ENCODE assay signal across 25 mouse cellular contexts in genomic region chr13:92665008-92665407, GRCm38 (mm10). TPM values are rescaled to one million over a fixed set of nuclear protein-coding genes. Genes with fewer than 3 reads are reported as not detected.
A peak's percentile ranks its signal among the peaks of the same experiment; 100 is the strongest.
DNase-seq lines count a peak whose midpoint lies in the region; ATAC-seq and TF ChIP-seq lines count a peak whose summit lies in the region.
"Had no signal": no experiment of that assay in that cellular context is flagged by ENCODE, and none has a peak within 500 bp of the region (broad histone marks: within the 10 kb centered on the region; RNA-seq: fewer than 3 reads in every experiment).

No protein-coding gene starts in this region.

- WGBS in midbrain, embryonic 11.5 days, result 82% methylated on average over 4 of the region's 4 CpGs
- WGBS in midbrain, embryonic 10.5 days, result 87% methylated on average over 4 of the region's 4 CpGs
- WGBS in hindbrain, embryonic 13.5 days, result 83% methylated on average over 4 of the region's 4 CpGs

- no peak overlapping the region for H3K9ac ChIP-seq in midbrain, embryonic 11.5 days (ENCODE audit: low read length)
- H3K9ac ChIP-seq in hindbrain, embryonic 13.5 days, result no peak overlapping the region
- H3K9ac ChIP-seq: embryonic facial prominence, embryonic 13.5 days; heart, embryonic 15.5 days had no signal

- no peak overlapping the region for H3K4me3 ChIP-seq in layer of hippocampus, adult 2 months
- no peak overlapping the region for H3K4me3 ChIP-seq in midbrain, embryonic 11.5 days (ENCODE audit: low read depth, low read length)
- H3K4me3 ChIP-seq in midbrain, embryonic 10.5 days, result no peak overlapping the region
- no peak overlapping the region for H3K4me3 ChIP-seq in hindbrain, embryonic 13.5 days
- H3K4me3 ChIP-seq: embryonic facial prominence, embryonic 13.5 days; forebrain, embryonic 10.5 days; gastrocnemius, adult 2 months; heart, embryonic 15.5 days had no signal

- H3K9me3 ChIP-seq in midbrain, embryonic 11.5 days (ENCODE audit: control insufficient read depth, low read length), result no peaks in the 10 kb centered on the region
- no peaks in the 10 kb centered on the region for H3K9me3 ChIP-seq in midbrain, embryonic 10.5 days (replicated peaks)
- H3K9me3 ChIP-seq in hindbrain, embryonic 13.5 days, result no peaks in the 10 kb centered on the region
- H3K9me3 ChIP-seq: embryonic facial prominence, embryonic 13.5 days; forebrain, embryonic 10.5 days; heart, embryonic 15.5 days had no signal

- no peak for ATAC-seq in midbrain, embryonic 11.5 days (ENCODE audit: low FRiP score)
- no peak for ATAC-seq in hindbrain, embryonic 13.5 days (ENCODE audit: low FRiP score)
- ATAC-seq: CD4-positive, CD25-positive, alpha-beta regulatory T cell, adult 4 months; forebrain, embryonic 14.5 days; hindbrain, embryonic 16.5 days; inflammation-experienced regulatory T-cells, adult 6 months; Patski had no signal

- H3K4me1 ChIP-seq in midbrain, embryonic 11.5 days (ENCODE audit: control insufficient read depth, insufficient read depth, low read length), result no peaks in the 10 kb centered on the region
- peaks cover 4% of the 10 kb centered on the region for H3K4me1 ChIP-seq in midbrain, embryonic 10.5 days
- H3K4me1 ChIP-seq in hindbrain, embryonic 13.5 days (replicated peaks), result peaks cover 9% of the 10 kb centered on the region; the same call in 1 of the 2 replicates

- H3K27ac ChIP-seq in layer of hippocampus, adult 2 months, result peak overlapping the region; percentile 48; the same call in 1 of the 2 replicates
- no peak overlapping the region for H3K27ac ChIP-seq in midbrain, embryonic 11.5 days (ENCODE audit: low read depth, low read length)
- H3K27ac ChIP-seq in midbrain, embryonic 10.5 days (replicated peaks), result no peak overlapping the region
- H3K27ac ChIP-seq in hindbrain, embryonic 13.5 days, result no peak overlapping the region
- H3K27ac ChIP-seq: embryonic facial prominence, embryonic 13.5 days; forebrain, embryonic 10.5 days; gastrocnemius, adult 2 months; heart, embryonic 15.5 days had no signal

- no peaks in the 10 kb centered on the region for H3K27me3 ChIP-seq in midbrain, embryonic 11.5 days (ENCODE audit: control insufficient read depth, insufficient read depth, low read length)
- H3K27me3 ChIP-seq in midbrain, embryonic 10.5 days (ENCODE audit: low read depth, poor library complexity, severe bottlenecking), result no peaks in the 10 kb centered on the region
- H3K27me3 ChIP-seq in hindbrain, embryonic 13.5 days, result no peaks in the 10 kb centered on the region
- H3K27me3 ChIP-seq: embryonic facial prominence, embryonic 13.5 days; heart, embryonic 15.5 days; Patski had no signal

- no peak for TF ChIP-seq CTCF in layer of hippocampus, adult 2 months (conservative IDR thresholded peaks at IDR 0.05)

- no peak overlapping the region for H3K4me2 ChIP-seq in midbrain, embryonic 11.5 days
- H3K4me2 ChIP-seq in hindbrain, embryonic 13.5 days, result no peak overlapping the region
- H3K4me2 ChIP-seq: embryonic facial prominence, embryonic 13.5 days; heart, embryonic 11.5 days; heart, embryonic 15.5 days had no signal

- DNase-seq in layer of hippocampus, adult 2 months (ENCODE audit: low spot score in 2 of 2), result no peak
- no peak for DNase-seq in layer of hippocampus, adult 8-10 months (ENCODE audit: low spot score in 2 of 2)
- peak; percentile 28 for DNase-seq in midbrain, embryonic 11.5 days (ENCODE audit: low spot score, missing footprints)
- no peak for DNase-seq in midbrain, embryonic 10.5 days (ENCODE audit: low spot score)
- DNase-seq in brain, adult 2 months (ENCODE audit: low read depth, low spot score), result peak; percentile 54
- DNase-seq in natural killer cell, adult 2 months (ENCODE audit: low spot score in 2 of 2), result peak; percentile 31 to 51
- no peak for DNase-seq in adrenal gland, adult (ENCODE audit: inconsistent age in 2 of 2, low spot score in 1 of 2)
- DNase-seq: adrenal gland, postnatal 10 days; cerebellum, adult 11-12 months; cerebellum, adult 9-10 months; cerebellum, postnatal 25 days; gastrocnemius, adult 2 months; gastrocnemius, postnatal 25 days; heart, adult 18-20 months; heart, postnatal 36 days had no signal

- H3K36me3 ChIP-seq in midbrain, embryonic 11.5 days (ENCODE audit: control insufficient read depth, insufficient read depth, low read length), result no peaks in the 10 kb centered on the region
- peaks cover 7% of the 10 kb centered on the region; the same call in 1 of the 2 replicates for H3K36me3 ChIP-seq in midbrain, embryonic 10.5 days
- H3K36me3 ChIP-seq in hindbrain, embryonic 13.5 days, result peaks cover 12% of the 10 kb centered on the region
- H3K36me3 ChIP-seq: embryonic facial prominence, embryonic 13.5 days; forebrain, embryonic 10.5 days; heart, embryonic 15.5 days had no signal

RNA-seq across cellular contexts. Expression of gene Serinc5, which starts 54.1 kb away (rescaled TPM):
- total RNA-seq in layer of hippocampus, adult 2 months (2021), result 10 to 100 TPM; 67.1 to 72.1 TPM
- 10 to 100 TPM; 64.2 to 73.9 (median 70.0) TPM for total RNA-seq in layer of hippocampus, adult 8-10 months (2022)
- polyA plus RNA-seq in midbrain, embryonic 11.5 days (2014; fragmentation: Nextera tagmentation; extraction: Ambion mirVana), result 9.0 and 9.7 TPM in 2 replicates
- 10.6 and 11.1 TPM in 2 replicates for polyA plus RNA-seq in midbrain, embryonic 10.5 days (2016; fragmentation: Nextera tagmentation; extraction: Ambion mirVana)
- 15.8 and 18.6 TPM in 2 replicates for polyA plus RNA-seq in hindbrain, embryonic 13.5 days (2015; fragmentation: Nextera tagmentation; extraction: Ambion mirVana)

Comparison
In these comparisons a context has a peak if more than half of its experiments do, and no peak if none do; other contexts are left out.
1. DNase-seq: peak in midbrain, embryonic 11.5 days (single experiment), brain, adult 2 months (single experiment) and natural killer cell, adult 2 months (2 of 2); none in layer of hippocampus, adult 2 months (0 of 2), layer of hippocampus, adult 8-10 months (0 of 2), midbrain, embryonic 10.5 days (single experiment) and adrenal gland, adult (0 of 2).